Mouse (Mus musculus) hindbrain, embryonic 13.5 days (tissue): ENCODE results near the gene Fat3. TPM values are rescaled to one million over a fixed set of nuclear protein-coding genes. Genes with fewer than 3 reads are reported as not detected.
A peak's percentile ranks its signal among the peaks of the same experiment; 100 is the strongest.

Experiments
- ATAC-seq: fragments of 200-750 bp; cut with Nextera tagmentation; 2 replicates; pipeline ENCODE4 v1.8.0; 2017; ENCODE audit warnings: moderate TSS enrichment; ENCODE audit not compliant: low FRiP score
- H3K27ac ChIP-seq: fragments of 300-500 bp; sonication (generic); 2 replicates; pipeline ENCODE4 v1.5.1; 2015; ENCODE audit warnings: inconsistent platforms, mild to moderate bottlenecking, moderate library complexity
- H3K27me3 ChIP-seq: fragments of 300-500 bp; sonication (generic); 2 replicates; pipeline ENCODE4 v1.6.1; 2015; ENCODE audit warnings: mild to moderate bottlenecking, inconsistent platforms
- H3K36me3 ChIP-seq: fragments of 300-500 bp; sonication (generic); 2 replicates; pipeline ENCODE4 v1.6.1; 2015; ENCODE audit warnings: mild to moderate bottlenecking, inconsistent platforms
- H3K4me1 ChIP-seq: fragments of 300-500 bp; sonication (generic); replicated peaks from 2 replicates; pipeline ENCODE4 v1.6.1; 2015; ENCODE audit warnings: inconsistent platforms
- H3K4me2 ChIP-seq: fragments of 300-500 bp; sonication (generic); 2 replicates; pipeline ENCODE4 v1.6.1; 2015; ENCODE audit warnings: inconsistent platforms, mild to moderate bottlenecking, moderate library complexity
- H3K4me3 ChIP-seq: fragments of 300-500 bp; sonication (generic); 2 replicates; pipeline ENCODE4 v1.5.1; 2015; ENCODE audit warnings: mild to moderate bottlenecking, inconsistent platforms
- H3K9ac ChIP-seq: fragments of 300-500 bp; sonication (generic); 2 replicates; pipeline ENCODE4 v1.6.1; 2015; ENCODE audit warnings: mild to moderate bottlenecking, inconsistent platforms
- H3K9me3 ChIP-seq: fragments of 300-500 bp; sonication (generic); 2 replicates; pipeline ENCODE4 v1.6.1; 2016; ENCODE audit warnings: inconsistent platforms
- WGBS: fragments of 180-500 bp; shearing (Covaris S2); methylation state at CpG from one replicate; pipeline ENCODE4 v1.1.7; 2015; 5-methylcytosine and 5-hydroxymethylcytosine counted together
- polyA plus RNA-seq: library from polyadenylated mRNA; unstranded; fragments of >200 nt; fragmentation: Nextera tagmentation; extraction: Ambion mirVana; gene quantifications from 2 replicates; pipeline ENCODE4 v1.2.1, GENCODE M21; 2015

The Fat3 gene
- polyA plus RNA-seq, 1 experiment from 2014 or later: 12.8 TPM

DNA sequence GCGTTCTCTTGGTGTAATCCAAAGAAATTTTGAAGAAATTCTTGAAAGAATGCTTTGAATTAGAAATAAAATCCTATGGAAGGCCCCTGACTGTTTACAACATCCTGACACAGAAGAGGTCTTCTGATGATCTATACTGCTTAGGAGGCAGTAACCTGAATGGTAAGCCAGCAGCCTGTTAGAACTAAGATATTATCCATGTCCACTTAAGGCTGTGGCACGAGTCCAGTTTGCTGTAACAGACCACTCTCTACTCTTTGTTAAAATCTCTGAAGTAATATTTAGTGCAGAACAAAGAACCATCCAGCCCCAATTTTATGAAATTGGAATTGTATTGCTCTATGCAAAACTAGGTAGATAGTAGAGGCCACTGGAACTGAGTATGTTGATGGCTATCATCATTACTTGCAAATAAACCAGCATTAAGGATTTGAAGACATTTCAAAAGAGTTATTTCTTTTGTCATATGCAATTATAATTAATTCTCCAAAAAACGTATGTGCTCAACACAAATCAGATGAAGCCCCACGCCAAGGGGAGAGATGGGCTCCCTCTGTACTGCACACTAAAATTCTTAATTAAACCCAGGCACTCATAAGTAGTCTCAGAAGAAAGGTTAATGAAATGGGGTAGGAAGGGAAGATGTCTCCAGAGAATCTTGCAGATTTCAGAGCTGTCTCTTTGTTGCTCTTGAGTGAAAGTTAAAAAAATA, 230.9 kb downstream of the Fat3 start:
- ATAC-seq: no peak
- no peak overlapping the region for H3K4me3 ChIP-seq
- no peaks in the 10 kb centered on the region for H3K9me3 ChIP-seq
- H3K27ac ChIP-seq: peak overlapping the region; percentile 32; the same call in 1 of the 2 replicates
- no peaks in the 10 kb centered on the region for H3K27me3 ChIP-seq
- 71% methylated on average over 4 of the region's 4 CpGs for WGBS
- H3K9ac ChIP-seq: no peak overlapping the region
- H3K4me1 ChIP-seq: peaks cover 7% of the 10 kb centered on the region; the same call in 1 of the 2 replicates
- no peaks in the 10 kb centered on the region for H3K36me3 ChIP-seq
- H3K4me2 ChIP-seq: no peak overlapping the region

DNA sequence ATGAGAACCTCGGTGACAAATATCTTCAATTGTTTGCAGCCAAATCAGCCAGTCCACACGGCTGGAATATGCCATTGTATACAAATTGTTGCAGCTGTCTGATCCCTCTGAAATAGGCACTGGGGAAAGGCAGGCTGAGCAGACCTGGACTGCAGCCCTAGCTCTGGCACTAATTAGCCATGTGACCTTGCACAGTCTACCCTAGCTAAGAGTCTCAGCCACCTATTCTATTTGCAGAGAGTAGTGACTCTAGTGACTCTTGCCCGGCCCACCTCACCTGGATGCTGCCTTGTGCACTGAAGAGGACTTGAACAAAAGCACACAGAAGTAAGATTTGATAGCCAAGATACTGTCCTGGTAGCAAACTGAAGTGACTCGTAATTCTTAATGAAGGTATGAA, 235.6 kb downstream of the Fat3 start:
- WGBS: 80% methylated on average over 4 of the region's 4 CpGs
- H3K9ac ChIP-seq: no peak overlapping the region
- H3K4me2 ChIP-seq: no peak overlapping the region
- H3K36me3 ChIP-seq: no peaks in the 10 kb centered on the region
- H3K27me3 ChIP-seq: no peaks in the 10 kb centered on the region
- H3K4me1 ChIP-seq: 0 out of 2 replicates have a peak, but pooled peaks cover under 1% of the 10 kb centered on the region
- H3K9me3 ChIP-seq: no peaks in the 10 kb centered on the region
- no peak overlapping the region for H3K27ac ChIP-seq
- no peak for ATAC-seq
- no peak overlapping the region for H3K4me3 ChIP-seq

DNA sequence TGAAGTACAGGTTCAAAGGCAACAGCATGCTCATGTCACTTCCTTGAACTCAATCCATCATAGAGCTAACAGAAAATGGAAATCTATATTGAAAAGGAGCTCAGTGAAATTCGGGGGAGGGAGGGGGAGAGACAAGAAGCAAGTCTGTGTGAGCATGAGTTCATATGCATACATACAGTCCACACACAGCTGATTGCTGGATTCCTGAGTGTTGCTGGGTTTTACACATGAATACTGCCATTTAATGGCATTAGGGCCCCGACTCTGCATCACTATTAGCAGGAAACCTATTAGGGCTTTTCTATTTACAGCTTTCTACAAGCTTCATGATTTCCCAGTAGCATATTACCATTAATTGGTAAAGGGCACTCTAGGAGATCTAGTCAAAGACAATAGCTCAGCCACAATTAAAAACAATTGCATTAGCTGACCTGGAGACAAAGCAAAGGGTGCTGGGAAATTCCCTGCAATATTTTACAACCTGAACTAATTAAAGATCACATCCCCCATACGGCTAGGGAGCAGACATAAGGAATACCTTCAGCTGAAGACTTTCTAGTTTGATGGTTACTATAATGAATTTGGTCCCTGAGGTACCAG, 243.7 kb downstream of the Fat3 start:
- H3K4me3 ChIP-seq: no peak overlapping the region
- no peaks in the 10 kb centered on the region for H3K9me3 ChIP-seq
- no peaks in the 10 kb centered on the region for H3K27me3 ChIP-seq
- peaks cover 35% of the 10 kb centered on the region for H3K4me1 ChIP-seq
- no peak overlapping the region for H3K4me2 ChIP-seq
- H3K27ac ChIP-seq: peak overlapping the region; percentile 68
- H3K36me3 ChIP-seq: no peaks in the 10 kb centered on the region
- peak; percentile 79 for ATAC-seq
- no peak overlapping the region for H3K9ac ChIP-seq
- 18% methylated on average over 3 of the region's 3 CpGs for WGBS

DNA sequence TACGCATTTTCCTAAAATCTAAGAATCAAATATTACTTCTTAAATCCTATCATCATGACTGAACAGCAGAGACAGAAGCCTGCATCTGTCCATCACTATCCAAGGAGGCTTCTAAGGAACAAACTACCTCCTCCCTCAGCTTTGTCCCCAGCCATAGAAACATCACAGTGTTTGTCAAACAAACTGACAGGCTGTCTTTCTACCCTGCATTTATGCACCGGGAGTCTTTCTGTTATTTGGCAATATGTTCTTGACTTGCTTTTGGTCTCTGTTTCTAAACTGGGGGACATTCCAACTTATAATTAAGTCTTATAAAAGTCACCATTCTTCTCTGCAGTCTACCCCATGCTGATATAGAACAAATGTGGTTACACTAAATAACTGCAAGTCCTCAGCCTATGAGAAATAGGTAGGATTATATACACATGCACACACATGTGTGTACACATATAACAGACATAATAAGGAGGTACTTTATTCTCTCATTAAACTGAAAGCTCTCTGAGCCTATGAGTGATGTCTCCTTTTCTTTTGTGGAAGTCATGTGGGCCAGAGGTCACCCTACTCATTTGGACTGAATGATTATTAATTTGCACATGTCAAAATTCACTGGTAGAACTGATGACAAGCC, 244.4 kb downstream of the Fat3 start:
- Histone ChIP-seq H3K4me1 (peaks cover 35% of the 10 kb centered on the region), H3K4me3 (no peak overlapping the region), H3K27me3 (no peaks in the 10 kb centered on the region), H3K4me2 (no peak overlapping the region), H3K9me3 (no peaks in the 10 kb centered on the region), H3K27ac (peak overlapping the region; percentile 68), H3K9ac (no peak overlapping the region), H3K36me3 (no peaks in the 10 kb centered on the region)
- 57% methylated on average over 2 of the region's 2 CpGs for WGBS
- ATAC-seq: peak; percentile 6; the same call in 1 of the 2 replicates

DNA sequence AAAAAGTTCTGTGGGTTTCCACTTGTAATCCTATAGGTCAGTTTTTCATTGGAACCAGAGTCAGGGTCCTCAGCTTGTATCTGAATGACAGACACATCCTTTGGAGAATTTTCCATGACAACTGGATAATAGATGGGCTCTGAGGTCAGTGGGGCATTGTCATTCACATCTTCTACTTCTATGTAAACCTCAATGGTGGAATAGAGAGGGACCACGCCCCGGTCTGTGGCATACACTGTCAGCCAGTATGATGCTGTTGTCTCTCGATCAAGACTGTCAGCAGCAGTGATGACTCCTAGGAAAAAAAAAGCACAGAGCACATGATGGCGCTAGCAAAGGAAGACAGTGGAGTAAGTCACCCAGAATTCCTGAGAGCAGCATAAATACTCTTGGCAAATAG, 254.3 kb downstream of the Fat3 start:
- H3K9me3 ChIP-seq: no peaks in the 10 kb centered on the region
- H3K4me1 ChIP-seq: no peaks in the 10 kb centered on the region
- H3K9ac ChIP-seq: no peak overlapping the region
- no peaks in the 10 kb centered on the region for H3K27me3 ChIP-seq
- H3K4me2 ChIP-seq: no peak overlapping the region
- 70% methylated on average over 4 of the region's 4 CpGs for WGBS
- H3K36me3 ChIP-seq: no peaks in the 10 kb centered on the region
- no peak for ATAC-seq
- H3K4me3 ChIP-seq: no peak overlapping the region
- no peak overlapping the region for H3K27ac ChIP-seq

DNA sequence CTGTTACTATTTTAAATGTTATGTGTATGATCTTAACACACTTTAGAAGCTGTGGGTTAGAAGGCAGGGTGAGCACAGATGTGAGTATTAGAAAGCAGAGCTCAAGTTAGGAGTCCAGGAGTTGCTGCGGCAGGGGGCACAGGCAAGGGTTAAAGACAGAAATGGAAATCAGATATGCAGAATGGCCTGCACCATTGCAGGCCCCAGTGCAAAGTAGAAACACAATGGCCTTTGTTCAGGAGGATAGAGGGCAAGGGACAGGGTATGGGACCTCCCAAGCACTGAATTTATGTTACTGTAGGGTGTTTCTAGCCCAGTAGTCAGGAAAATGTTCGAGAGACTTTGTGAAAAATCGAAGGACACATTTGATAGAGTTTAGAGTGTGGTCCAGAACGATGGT, 269.5 kb downstream of the Fat3 start:
- Histone ChIP-seq H3K27ac (no peak overlapping the region), H3K36me3 (no peaks in the 10 kb centered on the region), H3K4me1 (peaks cover 36% of the 10 kb centered on the region), H3K4me3 (no peak overlapping the region), H3K9me3 (no peaks in the 10 kb centered on the region), H3K9ac (no peak overlapping the region), H3K4me2 (no peak overlapping the region), H3K27me3 (no peaks in the 10 kb centered on the region)
- ATAC-seq: no peak
- 17% methylated on average over 4 of the region's 4 CpGs for WGBS

DNA sequence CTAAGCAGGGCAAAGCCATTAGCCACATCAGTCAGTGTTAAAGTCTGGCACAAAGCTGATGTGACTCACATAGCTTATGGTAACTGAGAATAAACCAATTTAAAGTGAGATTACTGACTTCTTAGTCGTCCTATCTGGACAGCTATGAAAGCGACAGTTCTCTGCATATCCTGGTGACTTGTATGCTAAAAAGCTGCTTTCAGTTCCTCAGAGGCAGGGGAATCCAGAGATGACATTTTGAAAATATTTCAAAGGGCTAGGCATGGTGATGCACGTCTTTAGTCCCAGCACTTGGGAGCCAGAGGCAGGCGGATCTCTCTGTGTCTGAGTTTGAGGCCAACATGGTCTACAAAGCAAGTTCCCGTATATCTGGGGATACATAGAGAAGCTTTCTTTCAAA, 272.2 kb downstream of the Fat3 start:
- H3K4me2 ChIP-seq: no peak overlapping the region
- no peak overlapping the region for H3K4me3 ChIP-seq
- no peaks in the 10 kb centered on the region for H3K36me3 ChIP-seq
- WGBS: 76% methylated on average over 5 of the region's 5 CpGs
- H3K9ac ChIP-seq: no peak overlapping the region
- no peak overlapping the region for H3K27ac ChIP-seq
- no peak for ATAC-seq
- no peaks in the 10 kb centered on the region for H3K9me3 ChIP-seq
- peaks cover 45% of the 10 kb centered on the region for H3K4me1 ChIP-seq
- no peaks in the 10 kb centered on the region for H3K27me3 ChIP-seq

DNA sequence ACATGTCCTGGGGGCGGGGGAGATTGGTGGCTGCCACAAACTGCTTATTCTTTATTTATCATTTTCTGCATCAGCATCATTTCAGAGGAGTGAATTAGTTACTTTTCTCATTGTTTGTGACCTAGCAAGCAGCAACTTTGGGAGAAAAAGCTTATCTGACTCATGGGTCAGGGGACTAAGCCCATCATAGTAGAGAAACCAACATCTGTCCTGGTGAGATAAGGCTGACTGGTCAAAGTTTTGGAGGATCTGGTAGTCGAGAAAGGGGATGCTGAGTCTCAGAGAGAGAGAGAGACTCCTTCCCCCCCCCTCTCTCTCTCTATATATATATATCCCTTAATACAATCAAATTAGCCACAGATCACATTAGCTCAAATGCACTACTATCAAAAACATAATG, 273.7 kb downstream of the Fat3 start:
- no peak for ATAC-seq
- Histone ChIP-seq H3K9me3 (no peaks in the 10 kb centered on the region), H3K4me2 (no peak overlapping the region), H3K4me3 (no peak overlapping the region), H3K27ac (no peak overlapping the region), H3K9ac (no peak overlapping the region), H3K27me3 (no peaks in the 10 kb centered on the region), H3K36me3 (no peaks in the 10 kb centered on the region), H3K4me1 (peaks cover 45% of the 10 kb centered on the region)
- 71% methylated on average over 2 of the region's 2 CpGs for WGBS

DNA sequence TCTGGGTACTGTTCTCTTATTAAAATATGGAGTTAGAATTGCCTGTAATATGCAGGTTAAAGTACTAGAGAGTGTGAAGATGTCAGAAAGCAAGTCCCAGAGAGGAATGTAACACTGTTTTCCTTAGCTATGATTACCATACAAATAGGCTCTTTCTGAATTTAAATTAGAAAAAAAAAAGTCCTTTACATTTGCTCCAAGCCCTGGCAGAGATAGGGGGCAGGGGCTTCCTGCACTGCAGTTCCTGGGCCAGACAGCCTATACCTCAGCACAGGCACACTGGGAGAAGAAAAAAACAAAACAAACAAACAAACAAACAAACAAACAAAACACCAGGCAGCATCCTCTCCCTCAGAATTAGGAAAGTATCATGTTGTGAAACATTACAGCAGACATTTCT, 274.5 kb downstream of the Fat3 start:
- peak overlapping the region; percentile 10; the same call in 1 of the 2 replicates for H3K27ac ChIP-seq
- no peak overlapping the region for H3K4me2 ChIP-seq
- H3K27me3 ChIP-seq: no peaks in the 10 kb centered on the region
- H3K4me3 ChIP-seq: no peak overlapping the region
- H3K4me1 ChIP-seq: peaks cover 47% of the 10 kb centered on the region
- H3K9ac ChIP-seq: no peak overlapping the region
- no peaks in the 10 kb centered on the region for H3K9me3 ChIP-seq
- 0 out of 2 replicates have a peak, but pooled peaks have one; percentile 18 for ATAC-seq
- no peaks in the 10 kb centered on the region for H3K36me3 ChIP-seq

DNA sequence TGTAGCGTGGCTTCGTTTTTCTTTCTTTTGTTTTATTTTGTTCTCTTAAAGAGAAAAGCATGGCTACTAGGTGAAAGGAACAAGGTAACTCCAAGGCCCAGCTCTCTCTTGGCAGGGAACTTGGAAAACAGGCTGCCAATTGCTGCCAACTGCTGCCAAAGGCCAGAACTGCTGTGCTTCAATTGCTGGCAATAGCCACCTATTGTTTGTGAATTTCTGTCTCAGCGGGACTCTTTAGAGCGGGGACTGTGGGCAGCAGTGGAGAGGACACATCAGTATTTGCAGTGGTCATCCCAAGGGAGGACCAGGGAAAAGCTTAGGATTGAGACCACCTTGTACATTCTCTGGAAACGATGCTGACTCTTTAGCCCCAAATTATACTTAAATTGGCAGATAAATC, 279.2 kb downstream of the Fat3 start:
- ATAC-seq: no peak
- peaks cover 24% of the 10 kb centered on the region for H3K4me1 ChIP-seq
- H3K27me3 ChIP-seq: no peaks in the 10 kb centered on the region
- H3K4me2 ChIP-seq: no peak overlapping the region
- peak overlapping the region; percentile 40; the same call in 1 of the 2 replicates for H3K27ac ChIP-seq
- no peak overlapping the region for H3K9ac ChIP-seq
- H3K36me3 ChIP-seq: no peaks in the 10 kb centered on the region
- WGBS: 34% methylated on average over 5 of the region's 5 CpGs
- no peak overlapping the region for H3K4me3 ChIP-seq
- no peaks in the 10 kb centered on the region for H3K9me3 ChIP-seq

DNA sequence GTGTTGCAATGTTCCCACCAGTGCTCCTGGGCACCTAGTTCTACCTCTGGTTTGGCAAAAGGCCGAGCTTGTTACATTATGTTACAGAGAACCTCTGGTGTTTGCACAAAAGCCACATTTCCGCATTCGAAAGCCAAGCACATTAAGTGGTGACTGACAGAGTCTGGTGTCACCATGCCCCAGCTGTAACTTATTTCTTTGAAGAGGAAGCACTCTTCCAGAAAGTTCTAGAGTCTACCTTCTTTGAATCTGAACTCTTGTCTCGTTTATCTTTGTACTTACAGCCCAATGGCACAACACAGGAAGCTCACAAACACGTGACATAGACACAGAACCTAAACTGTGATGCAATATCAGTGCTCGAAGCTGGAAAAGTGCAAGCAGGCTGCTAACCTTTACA, 284.9 kb downstream of the Fat3 start:
- no peaks in the 10 kb centered on the region for H3K9me3 ChIP-seq
- WGBS: 63% methylated on average over 6 of the region's 6 CpGs
- ATAC-seq: no peak

DNA sequence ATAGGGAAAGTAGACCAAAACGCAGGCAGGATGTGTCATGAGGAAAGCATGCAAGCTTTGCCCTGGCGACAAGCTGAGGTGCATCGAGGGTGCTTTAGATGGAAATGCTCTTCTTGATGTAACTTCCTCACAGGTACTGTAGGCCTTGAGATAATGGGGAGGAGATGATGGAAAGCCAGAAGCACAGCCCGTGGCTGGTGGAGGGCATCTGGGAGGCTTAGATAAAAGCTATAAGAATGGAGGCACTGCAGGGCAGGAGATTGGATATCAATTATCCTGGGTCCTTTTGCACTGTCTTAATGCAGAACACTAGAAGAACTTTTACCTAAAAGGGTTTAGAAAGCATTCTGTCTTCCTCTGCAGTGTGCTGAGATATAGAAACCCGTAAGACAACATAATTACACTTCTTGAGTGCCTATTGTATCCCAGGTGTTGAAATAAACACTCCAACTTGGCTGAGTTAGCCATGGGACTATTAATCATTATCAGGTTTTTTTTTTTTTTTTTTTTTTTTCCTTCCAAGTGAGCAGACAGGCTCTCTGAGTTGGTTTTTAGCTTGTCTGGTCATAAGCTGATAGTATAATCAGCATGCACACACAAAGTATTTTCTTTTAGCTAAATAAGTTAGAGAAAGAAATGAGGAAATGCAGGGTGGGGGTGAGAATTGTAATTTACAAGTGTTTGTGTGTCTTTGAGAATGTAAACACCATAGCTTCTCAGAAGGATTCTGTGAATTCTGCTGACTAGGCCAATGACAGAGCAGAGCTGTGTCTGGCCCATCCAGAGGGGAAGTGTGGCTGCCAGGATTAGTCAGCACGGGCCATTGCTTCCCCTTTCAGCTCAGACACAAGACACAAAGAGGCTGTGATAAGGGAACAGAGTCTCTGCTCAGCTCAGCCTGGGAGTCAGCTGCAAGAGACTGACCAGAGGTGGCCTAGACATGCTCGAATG, 286.1 kb downstream of the Fat3 start:
- H3K27ac ChIP-seq: peak overlapping the region; percentile 46
- no peaks in the 10 kb centered on the region for H3K27me3 ChIP-seq
- 52% methylated on average over 7 of the region's 7 CpGs for WGBS
- peak; percentile 79 for ATAC-seq
- H3K4me1 ChIP-seq: peaks cover 42% of the 10 kb centered on the region
- H3K36me3 ChIP-seq: no peaks in the 10 kb centered on the region
- H3K4me3 ChIP-seq: no peak overlapping the region
- no peaks in the 10 kb centered on the region for H3K9me3 ChIP-seq
- H3K4me2 ChIP-seq: no peak overlapping the region
- H3K9ac ChIP-seq: no peak overlapping the region

More for the DNA sequence above, 284.9 kb downstream of the Fat3 start:
- H3K27me3 ChIP-seq: no peaks in the 10 kb centered on the region
- peaks cover 41% of the 10 kb centered on the region for H3K4me1 ChIP-seq
- H3K36me3 ChIP-seq: no peaks in the 10 kb centered on the region
- no peak overlapping the region for H3K4me2 ChIP-seq
- H3K4me3 ChIP-seq: no peak overlapping the region
- H3K27ac ChIP-seq: peak overlapping the region; percentile 46; the same call in 1 of the 2 replicates
- no peak overlapping the region for H3K9ac ChIP-seq
